ENCODE assay signal across 18 mouse cellular contexts in genomic region chr11:64663166-64663565, GRCm38 (mm10).
A peak's percentile ranks its signal among the peaks of the same experiment; 100 is the strongest.
DNase-seq lines count a peak whose midpoint lies in the region; ATAC-seq lines count a peak whose summit lies in the region.
"Had no signal": no experiment of that assay in that cellular context is flagged by ENCODE, and none has a peak within 500 bp of the region (broad histone marks: within the 10 kb centered on the region; RNA-seq: fewer than 3 reads in every experiment).

No protein-coding gene starts in this region.

- no peak overlapping the region; the same call in 1 of the 2 replicates for H3K27ac ChIP-seq in embryonic facial prominence, embryonic 13.5 days
- no peak overlapping the region; the same call in 1 of the 2 replicates for H3K27ac ChIP-seq in embryonic facial prominence, embryonic 10.5 days (replicated peaks)
- no peak overlapping the region for H3K27ac ChIP-seq in heart, embryonic 15.5 days
- H3K27ac ChIP-seq in midbrain, embryonic 11.5 days (ENCODE audit: low read depth, low read length), result no peak overlapping the region
- no peak overlapping the region for H3K27ac ChIP-seq in midbrain, embryonic 13.5 days
- H3K27ac ChIP-seq: kidney, postnatal 0 days; layer of hippocampus, adult 2 months; liver, embryonic 13.5 days had no signal

- intact Hi-C loops in left cerebral cortex, postnatal 36 days (cut with DNase I), result no loop called here

- no peaks in the 10 kb centered on the region for H3K27me3 ChIP-seq in embryonic facial prominence, embryonic 13.5 days
- no peaks in the 10 kb centered on the region for H3K27me3 ChIP-seq in embryonic facial prominence, embryonic 10.5 days (replicated peaks; ENCODE audit: low read depth, poor library complexity, severe bottlenecking)
- H3K27me3 ChIP-seq in heart, embryonic 15.5 days, result no peaks in the 10 kb centered on the region
- H3K27me3 ChIP-seq in midbrain, embryonic 11.5 days (ENCODE audit: control insufficient read depth, insufficient read depth, low read length), result no peaks in the 10 kb centered on the region
- H3K27me3 ChIP-seq in midbrain, embryonic 13.5 days, result no peaks in the 10 kb centered on the region
- H3K27me3 ChIP-seq: liver, embryonic 13.5 days; megakaryocyte, embryonic 14.5 days had no signal

- peak overlapping the region; percentile 14; the same call in 1 of the 2 replicates for H3K4me2 ChIP-seq in embryonic facial prominence, embryonic 13.5 days
- peak overlapping the region; percentile 25 for H3K4me2 ChIP-seq in heart, embryonic 15.5 days
- peak overlapping the region; percentile 15; the same call in 1 of the 2 replicates for H3K4me2 ChIP-seq in midbrain, embryonic 11.5 days
- no peak overlapping the region; the same call in 1 of the 2 replicates for H3K4me2 ChIP-seq in midbrain, embryonic 13.5 days (replicated peaks)
- H3K4me2 ChIP-seq: liver, embryonic 13.5 days had no signal

- H3K36me3 ChIP-seq in embryonic facial prominence, embryonic 13.5 days, result no peaks in the 10 kb centered on the region
- H3K36me3 ChIP-seq in embryonic facial prominence, embryonic 10.5 days (replicated peaks), result no peaks in the 10 kb centered on the region
- H3K36me3 ChIP-seq in heart, embryonic 15.5 days, result no peaks in the 10 kb centered on the region
- H3K36me3 ChIP-seq in midbrain, embryonic 11.5 days (ENCODE audit: control insufficient read depth, insufficient read depth, low read length), result no peaks in the 10 kb centered on the region
- H3K36me3 ChIP-seq in midbrain, embryonic 13.5 days, result no peaks in the 10 kb centered on the region
- H3K36me3 ChIP-seq: liver, embryonic 13.5 days had no signal

- WGBS in embryonic facial prominence, embryonic 13.5 days, result 20% methylated on average over 6 of the region's 6 CpGs
- 31% methylated on average over 6 of the region's 6 CpGs for WGBS in embryonic facial prominence, embryonic 10.5 days
- WGBS in heart, embryonic 15.5 days, result 29% methylated on average over 6 of the region's 6 CpGs
- 23% methylated on average over 6 of the region's 6 CpGs for WGBS in midbrain, embryonic 11.5 days
- WGBS in midbrain, embryonic 13.5 days, result 14% methylated on average over 6 of the region's 6 CpGs

- H3K4me1 ChIP-seq in embryonic facial prominence, embryonic 13.5 days, result peaks cover 16% of the 10 kb centered on the region
- H3K4me1 ChIP-seq in embryonic facial prominence, embryonic 10.5 days, result peaks cover 17% of the 10 kb centered on the region
- H3K4me1 ChIP-seq in heart, embryonic 15.5 days (replicated peaks), result 0 out of 2 replicates have a peak, but pooled peaks cover 2% of the 10 kb centered on the region
- peaks cover 8% of the 10 kb centered on the region for H3K4me1 ChIP-seq in midbrain, embryonic 11.5 days (ENCODE audit: control insufficient read depth, insufficient read depth, low read length)
- peaks cover 13% of the 10 kb centered on the region for H3K4me1 ChIP-seq in midbrain, embryonic 13.5 days (replicated peaks)
- H3K4me1 ChIP-seq: liver, embryonic 13.5 days; megakaryocyte, embryonic 14.5 days had no signal

- no peak for DNase-seq in embryonic facial prominence, embryonic 10.5 days (ENCODE audit: low spot score)
- DNase-seq in heart, adult 18-20 months, result no peak
- DNase-seq in midbrain, embryonic 11.5 days (ENCODE audit: low spot score, missing footprints), result peak; percentile 82
- DNase-seq in frontal cortex, postnatal 25 days (ENCODE audit: low spot score in 2 of 2), result no peak
- DNase-seq in left cerebral cortex, postnatal 36 days (ENCODE audit: low spot score in 2 of 2), result no peak
- DNase-seq: cerebellum, adult 11 months; cerebellum, postnatal 14 days; heart, postnatal 4 days; kidney, adult 11 months; liver, embryonic 13.5 days; lung, postnatal 14 days; thymus, postnatal 25 days had no signal

- H3K4me3 ChIP-seq in embryonic facial prominence, embryonic 13.5 days, result no peak overlapping the region
- no peak overlapping the region for H3K4me3 ChIP-seq in embryonic facial prominence, embryonic 10.5 days
- no peak overlapping the region for H3K4me3 ChIP-seq in heart, embryonic 15.5 days
- H3K4me3 ChIP-seq in midbrain, embryonic 11.5 days (ENCODE audit: low read depth, low read length), result no peak overlapping the region
- no peak overlapping the region for H3K4me3 ChIP-seq in midbrain, embryonic 13.5 days (replicated peaks)
- H3K4me3 ChIP-seq: layer of hippocampus, adult 2 months; liver, embryonic 13.5 days; megakaryocyte, embryonic 14.5 days had no signal

- H3K9me3 ChIP-seq in embryonic facial prominence, embryonic 13.5 days, result no peaks in the 10 kb centered on the region
- no peaks in the 10 kb centered on the region for H3K9me3 ChIP-seq in embryonic facial prominence, embryonic 10.5 days
- no peaks in the 10 kb centered on the region for H3K9me3 ChIP-seq in heart, embryonic 15.5 days (replicated peaks)
- no peaks in the 10 kb centered on the region for H3K9me3 ChIP-seq in midbrain, embryonic 11.5 days (ENCODE audit: control insufficient read depth, low read length)
- H3K9me3 ChIP-seq in midbrain, embryonic 13.5 days, result no peaks in the 10 kb centered on the region
- H3K9me3 ChIP-seq: liver, embryonic 13.5 days had no signal

- H3K9ac ChIP-seq in embryonic facial prominence, embryonic 13.5 days, result no peak overlapping the region
- H3K9ac ChIP-seq in heart, embryonic 15.5 days, result no peak overlapping the region
- no peak overlapping the region for H3K9ac ChIP-seq in midbrain, embryonic 11.5 days (ENCODE audit: low read length)
- H3K9ac ChIP-seq in midbrain, embryonic 13.5 days (replicated peaks), result no peak overlapping the region
- H3K9ac ChIP-seq: liver, embryonic 13.5 days had no signal

- ATAC-seq in embryonic facial prominence, embryonic 13.5 days (ENCODE audit: insufficient number of reproducible peaks, insufficient read depth, low FRiP score, low TSS enrichment, low read depth), result no peak
- ATAC-seq in heart, embryonic 15.5 days (replicated peaks; ENCODE audit: insufficient number of reproducible peaks, insufficient read depth, low FRiP score, low read depth), result no peak
- ATAC-seq in midbrain, embryonic 11.5 days (ENCODE audit: low FRiP score), result no peak
- no peak for ATAC-seq in midbrain, embryonic 13.5 days
